Mouse (Mus musculus) erythroblast, embryonic 14.5 days (primary cell): ENCODE results near the gene Zc3hav1l. TPM values are rescaled to one million over a fixed set of nuclear protein-coding genes. Genes with fewer than 3 reads are reported as not detected.

Experiments
- H3K27me3 ChIP-seq: 2 replicates; pipeline ENCODE4 v1.6.1; 2012; ENCODE audit warnings: inconsistent platforms; ENCODE audit not compliant: control insufficient read depth
- H3K36me3 ChIP-seq: 2 replicates; pipeline ENCODE4 v1.6.1; 2012; ENCODE audit warnings: mild to moderate bottlenecking, inconsistent platforms; ENCODE audit not compliant: control insufficient read depth
- H3K4me1 ChIP-seq: 2 replicates; pipeline ENCODE4 v1.6.1; 2012; ENCODE audit warnings: inconsistent platforms; ENCODE audit not compliant: control insufficient read depth
- H3K4me3 ChIP-seq: replicated peaks from 2 replicates; pipeline ENCODE3; 2012; ENCODE audit warnings: moderate library complexity, mild to moderate bottlenecking, inconsistent platforms
- H3K9me3 ChIP-seq: 2 replicates; pipeline ENCODE4 v1.6.1; 2012; ENCODE audit warnings: low read length, inconsistent platforms, mixed read lengths; ENCODE audit not compliant: control insufficient read depth
- GATA1 ChIP-seq: IDR thresholded peaks from 2 replicates; pipeline ENCODE4 v1.6.1; 2012; ENCODE audit warnings: low read length, inconsistent platforms, mixed read lengths
- TAL1 ChIP-seq: IDR thresholded peaks from 3 replicates; pipeline ENCODE4 v1.6.1; 2012; ENCODE audit warnings: low read length, inconsistent platforms, mixed read lengths
- polyA plus RNA-seq: library from polyadenylated mRNA; stranded (reverse); fragments of >175 nt; gene quantifications from 2 replicates; pipeline ENCODE4 v1.2.3, GENCODE M21; 2012

Zc3hav1l gene
- polyA plus RNA-seq, 1 experiment, result 0.11 TPM

GRCm38 (mm10) chr6:38337166-38337705 is 38.2 kb upstream of the Zc3hav1l start:
- TF ChIP-seq GATA1, result no peak
- TF ChIP-seq TAL1, result no peak
- Histone ChIP-seq H3K36me3 (peaks cover 88% of the 10 kb centered on the region), H3K9me3 (no peaks in the 10 kb centered on the region), H3K4me3 (no peak overlapping the region), H3K27me3 (no peaks in the 10 kb centered on the region), H3K4me1 (peaks cover 44% of the 10 kb centered on the region)

- Histone ChIP-seq H3K9me3 (no peaks in the 10 kb centered on the region), H3K4me1 (peaks cover 26% of the 10 kb centered on the region), H3K4me3 (no peak overlapping the region), H3K27me3 (no peaks in the 10 kb centered on the region), H3K36me3 (peaks cover 99% of the 10 kb centered on the region)
- no peak for TF ChIP-seq GATA1
- no peak for TF ChIP-seq TAL1
Observed at GRCm38 (mm10) chr6:38335264-38335663, 36.2 kb upstream of the Zc3hav1l start.

- Histone ChIP-seq H3K4me3 (no peak overlapping the region), H3K9me3 (no peaks in the 10 kb centered on the region), H3K4me1 (no peaks in the 10 kb centered on the region), H3K27me3 (no peaks in the 10 kb centered on the region), H3K36me3 (peaks cover 97% of the 10 kb centered on the region)
- TF ChIP-seq GATA1, result no peak
- TF ChIP-seq TAL1, result no peak
Observed at GRCm38 (mm10) chr6:38326596-38326995, 27.5 kb upstream of the Zc3hav1l start.

- peaks cover 98% of the 10 kb centered on the region for H3K36me3 ChIP-seq
- no peaks in the 10 kb centered on the region for H3K27me3 ChIP-seq
- H3K4me1 ChIP-seq, result peaks cover 31% of the 10 kb centered on the region
- TF ChIP-seq TAL1 (no peak), GATA1 (no peak)
- H3K4me3 ChIP-seq, result no peak overlapping the region
- peaks cover 2% of the 10 kb centered on the region; the same call in 1 of the 2 replicates for H3K9me3 ChIP-seq
Observed at GRCm38 (mm10) chr6:38320621-38321020, 21.6 kb upstream of the Zc3hav1l start.

GRCm38 (mm10) chr6:38316050-38316449 is 17.0 kb upstream of the Zc3hav1l start:
- Histone ChIP-seq H3K4me3 (peak overlapping the region; percentile 46), H3K36me3 (peaks cover 100% of the 10 kb centered on the region), H3K4me1 (peaks cover 50% of the 10 kb centered on the region), H3K27me3 (no peaks in the 10 kb centered on the region), H3K9me3 (peaks cover under 1% of the 10 kb centered on the region; the same call in 1 of the 2 replicates)
- no peak for TF ChIP-seq GATA1
- no peak for TF ChIP-seq TAL1

- no peaks in the 10 kb centered on the region for H3K27me3 ChIP-seq
- H3K4me1 ChIP-seq, result peaks cover 13% of the 10 kb centered on the region
- H3K4me3 ChIP-seq, result no peak overlapping the region
- peaks cover 100% of the 10 kb centered on the region for H3K36me3 ChIP-seq
- H3K9me3 ChIP-seq, result peaks cover 3% of the 10 kb centered on the region; the same call in 1 of the 2 replicates
- no peak for TF ChIP-seq GATA1
- TF ChIP-seq TAL1, result no peak
Observed at GRCm38 (mm10) chr6:38309741-38310140, 10.7 kb upstream of the Zc3hav1l start.

- TF ChIP-seq GATA1, result no peak
- no peak for TF ChIP-seq TAL1
- Histone ChIP-seq H3K27me3 (no peaks in the 10 kb centered on the region), H3K9me3 (peaks cover 6% of the 10 kb centered on the region; the same call in 1 of the 2 replicates), H3K4me3 (no peak overlapping the region), H3K36me3 (peaks cover 81% of the 10 kb centered on the region), H3K4me1 (no peaks in the 10 kb centered on the region; the same call in 1 of the 2 replicates)
Observed at GRCm38 (mm10) chr6:38304981-38305380, 5.9 kb upstream of the Zc3hav1l start.

- TF ChIP-seq GATA1, result no peak
- no peak for TF ChIP-seq TAL1
- Histone ChIP-seq H3K36me3 (peaks cover 33% of the 10 kb centered on the region), H3K4me1 (peaks cover 24% of the 10 kb centered on the region), H3K9me3 (0 out of 2 replicates have a peak, but pooled peaks cover 1% of the 10 kb centered on the region), H3K27me3 (peaks cover 6% of the 10 kb centered on the region; the same call in 1 of the 2 replicates), H3K4me3 (peak overlapping the region; percentile 84)
Observed at GRCm38 (mm10) chr6:38298246-38298635, 818 bp downstream of the Zc3hav1l start.

GRCm38 (mm10) chr6:38297580-38298245 is 1.3 kb downstream of the Zc3hav1l start:
- H3K9me3 ChIP-seq, result no peaks in the 10 kb centered on the region
- TF ChIP-seq GATA1 (no peak), TAL1 (no peak)
- peak overlapping the region; percentile 84 for H3K4me3 ChIP-seq
- H3K27me3 ChIP-seq, result peaks cover 6% of the 10 kb centered on the region; the same call in 1 of the 2 replicates
- H3K4me1 ChIP-seq, result peaks cover 24% of the 10 kb centered on the region
- peaks cover 33% of the 10 kb centered on the region for H3K36me3 ChIP-seq
